Mouse (Mus musculus): ENCODE measurements around the gene Gm1673. TPM values are rescaled to one million over a fixed set of nuclear protein-coding genes. Genes with fewer than 3 reads are reported as not detected.

The Gm1673 gene
- total RNA-seq, 2 experiments from 2014 or later, result 77.4 to 86.2 TPM

DNA sequence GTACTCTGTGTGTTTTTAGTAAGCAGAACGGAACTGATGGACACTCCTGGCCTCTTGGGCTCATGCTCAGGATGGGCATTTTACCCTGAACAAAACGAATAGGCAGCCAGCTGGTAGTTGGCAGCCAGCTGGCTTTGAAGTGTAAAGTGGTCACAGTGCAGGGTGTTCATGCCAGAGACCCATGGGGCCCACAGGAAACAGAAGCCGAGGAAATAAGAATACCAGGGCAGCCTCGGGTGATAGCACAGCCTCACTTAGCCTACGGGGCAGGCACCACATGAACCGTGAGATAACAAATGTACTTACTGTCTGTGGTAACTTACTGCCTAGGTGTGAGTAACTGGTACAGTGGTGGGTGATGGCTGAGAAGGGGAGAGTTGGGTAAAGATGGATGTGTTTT lies 47.8 kb downstream of the Gm1673 start:
- no peak for DNase-seq (ENCODE audit: extremely low spot score in 1 of 2, low spot score in 2 of 2)
- TF ChIP-seq CTCF (IDR thresholded peaks at IDR 0.05), result no peak
- Histone ChIP-seq H3K27ac (no peak overlapping the region), H3K4me3 (no peak overlapping the region)
- intact Hi-C loops (cut with DNase I), result no loop called here

DNA sequence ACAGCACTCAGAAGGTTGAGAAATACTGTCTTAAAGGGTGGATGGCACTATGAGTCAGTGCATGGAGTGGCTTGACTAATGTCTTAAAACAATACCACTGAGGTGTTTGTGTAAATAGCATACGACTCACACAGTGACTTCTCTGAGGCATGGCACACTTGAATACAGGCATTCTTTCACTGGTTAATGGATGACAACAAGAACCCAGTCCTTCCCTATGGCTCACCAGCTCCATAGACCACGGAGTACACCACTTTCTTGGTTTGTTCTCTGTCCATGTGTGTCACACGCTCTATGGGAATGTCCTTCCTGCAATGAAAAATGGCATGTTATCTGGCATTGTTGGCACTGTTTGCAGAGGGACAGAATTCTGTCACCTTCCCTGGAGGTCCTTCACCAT lies 49.3 kb downstream of the Gm1673 start:
- DNase-seq (ENCODE audit: extremely low spot score in 1 of 2, low spot score in 2 of 2), result no peak
- H3K27ac ChIP-seq, result no peak overlapping the region
- TF ChIP-seq CTCF (IDR thresholded peaks at IDR 0.05), result no peak
- intact Hi-C loops (cut with DNase I), result no loop called here
- H3K4me3 ChIP-seq, result no peak overlapping the region

Other genes with a start within 250 kb of the Gm1673 start
- gene Letm1, start 200.6 kb upstream of the Gm1673 start, total RNA-seq (2021), result 100 to 1,000 TPM in 1 of 2 experiments, 10 to 100 TPM in 1; 98.0 to 103 TPM
- 100 to 1,000 TPM; 150 to 155 TPM for gene Nsd2, start 162.7 kb upstream of the Gm1673 start, total RNA-seq (2021)
- 10 to 100 TPM; 20.9 to 23.4 TPM for gene Nelfa, start 47.0 kb upstream of the Gm1673 start, total RNA-seq (2021)
- 100 to 1,000 TPM; 215 to 217 TPM for gene Nat8l, start 12.6 kb downstream of the Gm1673 start, total RNA-seq (2021)
- gene Poln, start 186.0 kb downstream of the Gm1673 start, total RNA-seq (2021), result 1 to 10 TPM; 2.1 to 2.3 TPM
- gene Haus3, start 186.1 kb downstream of the Gm1673 start, total RNA-seq (2021), result 1 to 10 TPM; 7.7 to 8.5 TPM
- 10 to 100 TPM; 82.6 to 91.1 TPM for gene Mxd4, start 204.3 kb downstream of the Gm1673 start, total RNA-seq (2021)

Measured in left cerebral cortex, adult 2 months (tissue).